Mouse (Mus musculus) gastrocnemius, adult 2 months (tissue): ENCODE data around the gene Ndufb5. TPM values are rescaled to one million over a fixed set of nuclear protein-coding genes. Genes with fewer than 3 reads are reported as not detected.

ENCODE experiments used
- DNase-seq: peaks from one replicate; pipeline ENCODE4 v3.0.0; 2022
- H3K27ac ChIP-seq: fragments of 200-600 bp; 2 replicates; pipeline ENCODE4 v1.8.1; 2022; ENCODE audit warnings: mild to moderate bottlenecking
- H3K4me3 ChIP-seq: fragments of 200-600 bp; 2 replicates; pipeline ENCODE4 v1.8.1; 2022; ENCODE audit warnings: mild to moderate bottlenecking, moderate library complexity
- CTCF ChIP-seq: fragments of 200-600 bp; IDR thresholded peaks from 2 replicates; pipeline ENCODE4 v1.8.1; 2022; ENCODE audit warnings: antibody characterized with exemption, mild to moderate bottlenecking, moderate library complexity
- intact Hi-C: fragments of 180-260 bp; cut with DNase I; formaldehyde crosslinking; loops from one replicate; pipeline ENCODE4 v1.15.1; 2025
- total RNA-seq, 2 experiments: library from RNA; stranded (reverse); gene quantifications; 2 replicates each; pipeline ENCODE4 v1.2.3; 2021

Gene Ndufb5
- total RNA-seq, 2 experiments from 2014 or later, result 524 to 701 TPM

GRCm38 (mm10) chr3:32748384-32748783 is 11.6 kb downstream of the Ndufb5 start:
- intact Hi-C loops, result no loop called here
- no peak for DNase-seq
- Histone ChIP-seq H3K4me3 (no peak overlapping the region), H3K27ac (no peak overlapping the region)
- no peak for TF ChIP-seq CTCF

DNA sequence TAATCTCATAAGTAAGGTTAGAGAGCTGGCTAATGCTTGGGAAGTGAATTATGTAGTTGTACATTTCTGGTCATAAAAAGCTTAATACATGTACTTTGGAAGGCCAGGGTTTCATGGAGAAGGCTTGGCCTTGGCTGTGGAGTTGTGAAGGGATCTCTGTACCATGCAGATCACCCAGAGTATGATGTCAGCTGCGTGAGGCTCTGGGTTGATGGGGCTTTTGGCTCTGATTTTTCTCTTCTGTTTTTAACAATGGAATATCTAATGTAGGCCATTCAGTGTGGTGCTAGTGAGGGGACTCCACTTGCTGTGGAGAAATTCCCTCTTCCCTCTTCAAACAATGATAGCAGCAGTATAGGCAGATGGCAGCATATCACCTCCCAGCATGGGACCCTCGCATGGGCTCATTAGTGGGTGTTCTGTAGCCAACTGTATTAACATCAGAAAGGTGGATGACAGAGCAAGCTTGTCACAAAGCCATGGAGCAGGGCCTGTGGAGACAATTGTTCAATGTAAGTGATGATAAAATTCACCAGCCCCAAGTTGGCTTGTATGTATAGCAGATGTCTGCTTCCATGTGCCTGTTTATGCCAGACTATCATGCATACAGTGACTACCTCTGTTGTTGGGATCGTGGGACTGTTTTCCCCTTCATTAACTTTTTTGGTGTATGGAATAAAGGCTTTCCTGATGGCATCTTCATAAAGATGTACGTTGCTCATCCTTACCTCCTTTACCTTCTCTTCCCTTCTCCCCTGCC is 13.2 kb downstream of the Ndufb5 start:
- H3K4me3 ChIP-seq, result no peak overlapping the region
- TF ChIP-seq CTCF, result no peak
- H3K27ac ChIP-seq, result no peak overlapping the region
- no peak for DNase-seq
- intact Hi-C loops, result no loop called here

GRCm38 (mm10) chr3:32754384-32754915 is 17.7 kb downstream of the Ndufb5 start:
- TF ChIP-seq CTCF, result no peak
- no peak for DNase-seq
- intact Hi-C loops, result no loop called here
- peak overlapping the region; percentile 35; the same call in 1 of the 2 replicates for H3K27ac ChIP-seq
- no peak overlapping the region for H3K4me3 ChIP-seq

DNA sequence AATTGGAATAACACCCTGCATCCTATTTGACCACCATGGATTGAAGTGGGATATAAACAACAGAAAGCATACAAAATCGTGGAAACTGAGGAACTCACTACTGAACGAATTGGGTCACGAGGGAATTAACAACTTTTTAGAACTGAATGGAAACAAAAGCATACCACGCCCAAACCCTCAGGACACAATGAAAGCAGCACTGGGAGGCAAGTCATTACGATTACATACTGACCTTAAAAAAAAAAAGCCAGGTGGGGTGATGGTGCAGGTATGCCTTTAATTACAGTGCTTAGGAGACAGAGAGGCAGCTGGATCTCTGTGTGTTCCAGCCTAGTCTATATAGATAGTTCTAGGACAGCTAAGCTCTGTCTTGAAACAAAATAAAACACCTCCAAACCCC is 22.4 kb downstream of the Ndufb5 start:
- no peak for DNase-seq
- no peak for TF ChIP-seq CTCF
- Histone ChIP-seq H3K27ac (no peak overlapping the region), H3K4me3 (no peak overlapping the region)
- intact Hi-C loops, result no loop called here

DNA sequence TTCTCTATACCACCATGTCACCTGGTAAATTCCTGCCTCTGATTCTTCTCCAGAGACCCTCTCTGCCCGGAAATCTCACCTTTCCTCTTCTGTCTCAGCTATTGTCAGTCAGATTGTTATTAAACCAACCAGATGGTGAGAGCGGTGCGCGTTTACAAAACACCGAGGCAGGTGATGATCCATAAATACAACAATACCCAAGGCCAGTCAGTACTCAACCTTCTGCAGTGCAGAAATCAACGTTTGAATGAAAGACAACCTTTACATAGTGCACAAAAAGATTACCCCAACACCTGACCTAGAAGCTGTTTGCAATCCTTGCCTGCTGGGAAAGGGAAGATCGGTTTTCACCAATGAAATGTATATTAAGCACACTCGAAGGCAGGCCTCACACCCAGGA is 26.2 kb downstream of the Ndufb5 start:
- intact Hi-C loops, result no loop called here
- Histone ChIP-seq H3K27ac (no peak overlapping the region), H3K4me3 (no peak overlapping the region)

DNA sequence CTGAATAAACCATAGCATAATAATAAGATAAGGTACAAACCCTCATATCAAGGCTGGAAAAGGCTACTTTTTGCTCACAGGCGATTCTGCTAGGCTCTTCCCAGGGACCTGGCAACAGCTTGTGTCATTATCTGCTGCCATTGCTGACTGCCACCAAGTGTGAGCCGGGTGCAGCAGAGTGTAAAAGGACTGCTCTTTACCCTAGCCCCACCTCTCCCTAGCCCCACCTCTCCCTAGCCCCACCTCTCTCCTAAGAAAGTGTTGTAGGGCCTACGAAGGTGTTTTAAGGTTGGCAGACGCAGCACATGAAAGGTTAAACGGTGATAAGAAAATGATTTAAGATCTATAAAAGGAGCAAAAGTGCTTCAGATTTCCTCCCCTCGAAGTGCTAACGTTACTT is 27.1 kb downstream of the Ndufb5 start:
- no peak for DNase-seq
- intact Hi-C loops, result no loop called here
- no peak overlapping the region for H3K4me3 ChIP-seq
- H3K27ac ChIP-seq, result no peak overlapping the region
- no peak for TF ChIP-seq CTCF

More for the DNA sequence above, 26.2 kb downstream of the Ndufb5 start:
- DNase-seq, result no peak
- TF ChIP-seq CTCF, result no peak

- intact Hi-C loops, result no loop called here
- Histone ChIP-seq H3K4me3 (no peak overlapping the region), H3K27ac (no peak overlapping the region)
- TF ChIP-seq CTCF, result no peak
- no peak for DNase-seq
Observed at GRCm38 (mm10) chr3:32770781-32771180, 34.0 kb downstream of the Ndufb5 start.

Other genes with a start within 250 kb of the Ndufb5 start
- not detected for gene Kcnmb3, start 244.8 kb upstream of the Ndufb5 start, total RNA-seq
- 10 to 100 TPM; 31.8 to 33.1 TPM for gene Zfp639, start 226.7 kb upstream of the Ndufb5 start, total RNA-seq
- gene Mfn1, start 207.5 kb upstream of the Ndufb5 start, total RNA-seq, result 100 to 1,000 TPM; 216 to 304 TPM
- 1 to 10 TPM; 4.3 to 7.2 TPM for gene Gnb4, start 120.4 kb upstream of the Ndufb5 start, total RNA-seq
- 10 to 100 TPM; 13.1 to 16.0 TPM for gene Actl6a, start 30.7 kb upstream of the Ndufb5 start, total RNA-seq
- 10 to 100 TPM; 24.5 to 36.0 TPM for gene Mrpl47, start 615 bp downstream of the Ndufb5 start, total RNA-seq
- 100 to 1,000 TPM; 188 to 287 TPM for gene Usp13, start 80.6 kb downstream of the Ndufb5 start, total RNA-seq